Mouse (Mus musculus) limb, embryonic 13.5 days (tissue): ENCODE data around the gene Slx1b. TPM values are rescaled to one million over a fixed set of nuclear protein-coding genes. Genes with fewer than 3 reads are reported as not detected.

Experiments
- ATAC-seq: fragments of 200-750 bp; cut with Nextera tagmentation; 2 replicates; pipeline ENCODE4 v1.8.0; 2017; ENCODE audit warnings: low read depth, moderate number of reproducible peaks, moderate TSS enrichment; ENCODE audit not compliant: low FRiP score
- H3K27ac ChIP-seq: fragments of 300-500 bp; sonication (generic); 2 replicates; pipeline ENCODE4 v1.5.1; 2015; ENCODE audit warnings: inconsistent platforms, mild to moderate bottlenecking, moderate library complexity
- H3K27me3 ChIP-seq: fragments of 300-500 bp; sonication (generic); 2 replicates; pipeline ENCODE4 v1.6.1; 2015; ENCODE audit warnings: mild to moderate bottlenecking, inconsistent platforms
- H3K36me3 ChIP-seq: fragments of 300-500 bp; sonication (generic); 2 replicates; pipeline ENCODE4 v1.6.1; 2015; ENCODE audit warnings: inconsistent platforms, mild to moderate bottlenecking, moderate library complexity
- H3K4me1 ChIP-seq: fragments of 300-500 bp; sonication (generic); 2 replicates; pipeline ENCODE4 v1.6.1; 2015; ENCODE audit warnings: inconsistent platforms
- H3K4me2 ChIP-seq: fragments of 300-500 bp; sonication (generic); replicated peaks from 2 replicates; pipeline ENCODE4 v1.6.1; 2015; ENCODE audit warnings: inconsistent platforms, mild to moderate bottlenecking, moderate library complexity
- H3K4me3 ChIP-seq: fragments of 300-500 bp; sonication (generic); 2 replicates; pipeline ENCODE4 v1.5.1; 2015; ENCODE audit warnings: moderate library complexity, mild to moderate bottlenecking, inconsistent platforms
- H3K9ac ChIP-seq: fragments of 300-500 bp; sonication (generic); 2 replicates; pipeline ENCODE4 v1.6.1; 2015; ENCODE audit warnings: mild to moderate bottlenecking, inconsistent platforms
- H3K9me3 ChIP-seq: fragments of 300-500 bp; sonication (generic); 2 replicates; pipeline ENCODE4 v1.6.1; 2016; ENCODE audit warnings: inconsistent platforms
- WGBS: fragments of 180-500 bp; shearing (Covaris S2); methylation state at CpG from one replicate; pipeline ENCODE4 v1.1.7; 2015; 5-methylcytosine and 5-hydroxymethylcytosine counted together
- polyA plus RNA-seq: library from polyadenylated mRNA; unstranded; fragments of >200 nt; fragmentation: Nextera tagmentation; extraction: Ambion mirVana; gene quantifications from 2 replicates; pipeline ENCODE4 v1.2.1, GENCODE M21; 2015

Slx1b gene
- polyA plus RNA-seq, 1 experiment from 2014 or later, result 15.9 TPM

DNA sequence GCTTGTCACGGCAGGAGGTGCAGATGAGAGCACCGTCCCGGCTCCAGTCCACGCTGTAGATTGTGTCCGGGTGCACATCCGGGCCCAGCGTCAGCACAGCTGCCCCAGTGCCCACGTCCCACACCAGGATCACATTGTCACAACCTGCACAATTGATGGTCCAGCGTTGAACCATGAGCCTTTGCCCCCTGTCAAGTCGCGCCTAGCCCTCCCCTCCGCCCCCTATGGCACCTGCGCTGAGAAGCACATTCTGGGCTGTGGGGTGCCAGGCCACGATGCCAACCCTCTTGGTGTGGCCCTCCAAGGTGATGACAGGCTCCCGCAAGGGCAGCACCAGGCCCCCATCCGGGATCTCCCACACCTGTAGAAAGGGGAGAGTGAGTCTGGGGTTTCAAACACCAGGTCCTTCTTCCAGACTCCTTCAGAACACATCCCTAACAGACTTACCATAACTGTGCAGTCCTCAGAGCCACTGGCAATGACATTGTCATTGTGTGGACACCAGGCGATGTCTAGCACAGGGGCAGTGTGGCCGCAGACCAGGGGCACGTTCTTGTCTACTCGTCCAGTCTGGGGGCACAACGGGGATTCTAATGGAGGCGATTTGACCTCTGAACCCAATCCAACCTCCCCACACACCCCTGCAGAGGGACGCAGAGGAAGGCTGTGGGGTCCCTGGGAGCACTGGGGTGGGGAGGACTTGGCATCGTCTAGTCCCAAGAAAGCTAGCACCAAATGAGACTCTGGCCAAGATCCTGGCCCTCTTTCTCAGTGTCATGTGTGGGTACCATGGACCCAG lies 6.2 kb upstream of the Slx1b start:
- H3K4me3 ChIP-seq, result peak overlapping the region; percentile 2; the same call in 1 of the 2 replicates

GRCm38 (mm10) chr7:126701070-126701469 lies 5.5 kb upstream of the Slx1b start:
- WGBS, result under 1% methylated on average over 11 of the region's 11 CpGs
- peaks cover 3% of the 10 kb centered on the region; the same call in 1 of the 2 replicates for H3K36me3 ChIP-seq
- H3K4me1 ChIP-seq, result peaks cover 36% of the 10 kb centered on the region
- H3K27ac ChIP-seq, result no peak overlapping the region
- H3K9me3 ChIP-seq, result no peaks in the 10 kb centered on the region
- peak overlapping the region; percentile 2; the same call in 1 of the 2 replicates for H3K4me3 ChIP-seq
- peak overlapping the region; percentile 27; the same call in 1 of the 2 replicates for H3K4me2 ChIP-seq
- peaks cover 35% of the 10 kb centered on the region for H3K27me3 ChIP-seq
- no peak overlapping the region for H3K9ac ChIP-seq
- ATAC-seq, result 0 out of 2 replicates have a peak, but pooled peaks have one; percentile 43

More for the DNA sequence above, 6.2 kb upstream of the Slx1b start:
- no peaks in the 10 kb centered on the region for H3K9me3 ChIP-seq
- 56% methylated on average over 24 of the region's 24 CpGs for WGBS
- no peak overlapping the region for H3K27ac ChIP-seq
- H3K27me3 ChIP-seq, result peaks cover 37% of the 10 kb centered on the region
- H3K9ac ChIP-seq, result no peak overlapping the region
- H3K4me1 ChIP-seq, result peaks cover 30% of the 10 kb centered on the region
- ATAC-seq, result no peak
- peaks cover 3% of the 10 kb centered on the region; the same call in 1 of the 2 replicates for H3K36me3 ChIP-seq
- peak overlapping the region; percentile 27; the same call in 1 of the 2 replicates for H3K4me2 ChIP-seq

DNA sequence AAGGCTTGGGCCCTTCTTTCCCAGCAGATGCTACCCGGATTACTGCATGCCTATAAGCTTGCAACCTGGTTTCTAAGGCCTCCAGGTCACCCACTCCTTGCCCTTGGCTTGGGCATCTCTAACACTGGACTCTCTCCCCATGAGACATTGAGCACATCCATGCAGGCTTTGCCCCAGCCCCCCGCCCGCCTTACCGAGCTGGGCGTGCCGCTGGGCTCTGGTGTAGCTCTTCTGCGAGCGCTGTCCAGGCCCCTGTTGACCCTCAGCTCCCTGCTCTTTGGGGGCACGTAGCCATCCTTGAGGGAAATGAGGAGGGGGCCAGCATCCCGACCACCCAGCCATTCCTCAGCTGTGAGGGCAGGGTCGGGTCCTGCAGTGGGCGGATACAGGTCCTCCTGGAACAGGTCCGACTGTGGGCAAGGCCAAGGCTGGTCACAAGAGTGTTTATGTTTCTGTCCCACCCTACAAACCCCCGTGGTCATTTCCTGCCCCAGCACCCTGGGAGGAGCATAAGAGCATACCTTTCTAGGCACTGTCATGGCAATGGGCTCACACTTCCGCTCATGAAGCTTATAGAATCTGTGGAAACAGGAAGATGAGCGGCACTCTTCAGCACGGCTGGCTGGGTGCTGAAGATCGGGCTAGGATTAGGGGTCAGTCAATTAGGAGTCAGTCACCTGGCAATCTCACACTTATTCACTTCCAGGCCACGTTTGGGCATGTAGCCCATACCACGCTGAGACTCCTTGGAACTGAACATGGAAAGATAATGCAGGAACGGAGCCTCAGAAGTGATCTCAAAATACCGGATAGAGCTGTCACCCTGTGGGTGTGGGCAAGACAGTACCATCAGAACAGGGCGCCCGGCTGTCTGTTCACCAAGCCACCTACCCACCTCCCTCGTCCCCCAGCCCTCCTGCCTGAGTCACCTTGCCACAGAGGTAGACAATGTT lies 4.8 kb upstream of the Slx1b start:
- Histone ChIP-seq H3K27me3 (peaks cover 28% of the 10 kb centered on the region), H3K4me1 (peaks cover 36% of the 10 kb centered on the region), H3K27ac (no peak overlapping the region), H3K9me3 (no peaks in the 10 kb centered on the region), H3K4me3 (no peak overlapping the region), H3K9ac (no peak overlapping the region), H3K36me3 (peaks cover 3% of the 10 kb centered on the region; the same call in 1 of the 2 replicates), H3K4me2 (no peak overlapping the region)
- 85% methylated on average over 25 of the region's 25 CpGs for WGBS
- ATAC-seq, result no peak

GRCm38 (mm10) chr7:126697838-126698237 lies 2.3 kb upstream of the Slx1b start:
- WGBS, result 93% methylated on average over 8 of the region's 8 CpGs
- Histone ChIP-seq H3K4me2 (no peak overlapping the region), H3K9ac (no peak overlapping the region), H3K36me3 (peaks cover 3% of the 10 kb centered on the region; the same call in 1 of the 2 replicates), H3K27me3 (peaks cover 8% of the 10 kb centered on the region), H3K27ac (no peak overlapping the region), H3K9me3 (no peaks in the 10 kb centered on the region), H3K4me1 (peaks cover 31% of the 10 kb centered on the region), H3K4me3 (no peak overlapping the region)
- no peak for ATAC-seq

DNA sequence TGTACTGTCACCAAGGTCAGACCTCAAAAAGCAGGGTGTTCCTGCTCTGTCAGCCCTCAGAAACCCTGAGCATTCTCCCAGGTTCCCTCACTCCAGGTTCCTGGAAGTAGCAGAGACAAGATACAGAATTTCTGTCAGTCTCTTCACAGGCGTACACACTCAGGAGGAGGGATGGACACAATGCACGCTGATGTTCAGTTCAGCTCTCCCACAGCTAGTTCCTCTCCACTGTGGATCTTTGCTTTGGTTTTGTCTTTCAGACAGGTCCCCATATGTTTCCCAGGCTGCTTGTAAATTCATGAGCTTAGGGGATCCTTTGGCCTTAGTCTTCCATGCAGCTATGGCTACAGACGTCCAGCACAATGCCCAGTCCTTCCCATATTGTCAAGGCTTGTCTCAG lies 1.3 kb upstream of the Slx1b start:
- no peaks in the 10 kb centered on the region for H3K9me3 ChIP-seq
- peak overlapping the region; percentile 87 for H3K9ac ChIP-seq
- ATAC-seq, result no peak
- peak overlapping the region; percentile 84 for H3K4me3 ChIP-seq
- H3K27me3 ChIP-seq, result no peaks in the 10 kb centered on the region
- H3K27ac ChIP-seq, result no peak overlapping the region
- peak overlapping the region; percentile 96 for H3K4me2 ChIP-seq
- peaks cover 31% of the 10 kb centered on the region for H3K4me1 ChIP-seq
- peaks cover 13% of the 10 kb centered on the region for H3K36me3 ChIP-seq
- WGBS, result 73% methylated on average over 3 of the region's 3 CpGs

- no peaks in the 10 kb centered on the region for H3K27me3 ChIP-seq
- H3K4me1 ChIP-seq, result peaks cover 28% of the 10 kb centered on the region
- 2% methylated on average over 17 of the region's 17 CpGs for WGBS
- H3K9me3 ChIP-seq, result no peaks in the 10 kb centered on the region
- peak overlapping the region; percentile 84 for H3K4me3 ChIP-seq
- ATAC-seq, result no peak; the same call in 1 of the 2 replicates
- peak overlapping the region; percentile 61; the same call in 1 of the 2 replicates for H3K27ac ChIP-seq
- H3K36me3 ChIP-seq, result peaks cover 18% of the 10 kb centered on the region
- peak overlapping the region; percentile 96 for H3K4me2 ChIP-seq
- H3K9ac ChIP-seq, result peak overlapping the region; percentile 87
These were observed 719 bp upstream of the Slx1b start for GRCm38 (mm10) chr7:126696303-126696702.

GRCm38 (mm10) chr7:126695210-126695611 lies 373 bp downstream of the Slx1b start, which contains the start of gene Bola2:
Gene Bola2, plus strand, starts transcription at chr7:126695401.
- under 1% methylated on average over 31 of the region's 31 CpGs for WGBS
- peak; percentile 58 for ATAC-seq
- Histone ChIP-seq H3K27ac (peak within 1 kb of the TSS; percentile 95), H3K4me2 (peak within 1 kb of the TSS; percentile 96), H3K9ac (peak within 1 kb of the TSS; percentile 90), H3K36me3 (peaks cover 27% of the 10 kb centered on the region), H3K9me3 (no peaks in the 10 kb centered on the region), H3K27me3 (no peaks in the 10 kb centered on the region), H3K4me3 (peak within 1 kb of the TSS; percentile 84), H3K4me1 (peaks cover 26% of the 10 kb centered on the region)

GRCm38 (mm10) chr7:126694441-126695051 lies 1.0 kb downstream of the Slx1b start:
- no peaks in the 10 kb centered on the region for H3K9me3 ChIP-seq
- 49% methylated on average over 10 of the region's 10 CpGs for WGBS
- H3K9ac ChIP-seq, result peak overlapping the region; percentile 90
- peak overlapping the region; percentile 84 for H3K4me3 ChIP-seq
- peaks cover 33% of the 10 kb centered on the region for H3K36me3 ChIP-seq
- no peak for ATAC-seq
- H3K27me3 ChIP-seq, result no peaks in the 10 kb centered on the region
- peak overlapping the region; percentile 96 for H3K4me2 ChIP-seq
- peaks cover 26% of the 10 kb centered on the region for H3K4me1 ChIP-seq
- no peak overlapping the region; the same call in 1 of the 2 replicates for H3K27ac ChIP-seq

- peaks cover 26% of the 10 kb centered on the region for H3K4me1 ChIP-seq
- H3K36me3 ChIP-seq, result peaks cover 39% of the 10 kb centered on the region
- H3K27me3 ChIP-seq, result no peaks in the 10 kb centered on the region
- no peak overlapping the region for H3K27ac ChIP-seq
- H3K9ac ChIP-seq, result no peak overlapping the region
- no peaks in the 10 kb centered on the region for H3K9me3 ChIP-seq
- H3K4me2 ChIP-seq, result peak overlapping the region; percentile 28; the same call in 1 of the 2 replicates
- 87% methylated on average over 7 of the region's 7 CpGs for WGBS
- no peak overlapping the region for H3K4me3 ChIP-seq
- ATAC-seq, result no peak
These were observed 1.8 kb downstream of the Slx1b start for GRCm38 (mm10) chr7:126693781-126694180.

GRCm38 (mm10) chr7:126693256-126693655 lies 2.3 kb downstream of the Slx1b start:
- Histone ChIP-seq H3K9me3 (no peaks in the 10 kb centered on the region), H3K4me3 (no peak overlapping the region), H3K4me2 (0 out of 2 replicates have a peak overlapping the region, but pooled peaks have one; percentile 28), H3K4me1 (peaks cover 26% of the 10 kb centered on the region), H3K36me3 (peaks cover 39% of the 10 kb centered on the region), H3K9ac (no peak overlapping the region), H3K27ac (no peak overlapping the region), H3K27me3 (no peaks in the 10 kb centered on the region)
- 39% methylated on average over 3 of the region's 3 CpGs for WGBS
- no peak for ATAC-seq

DNA sequence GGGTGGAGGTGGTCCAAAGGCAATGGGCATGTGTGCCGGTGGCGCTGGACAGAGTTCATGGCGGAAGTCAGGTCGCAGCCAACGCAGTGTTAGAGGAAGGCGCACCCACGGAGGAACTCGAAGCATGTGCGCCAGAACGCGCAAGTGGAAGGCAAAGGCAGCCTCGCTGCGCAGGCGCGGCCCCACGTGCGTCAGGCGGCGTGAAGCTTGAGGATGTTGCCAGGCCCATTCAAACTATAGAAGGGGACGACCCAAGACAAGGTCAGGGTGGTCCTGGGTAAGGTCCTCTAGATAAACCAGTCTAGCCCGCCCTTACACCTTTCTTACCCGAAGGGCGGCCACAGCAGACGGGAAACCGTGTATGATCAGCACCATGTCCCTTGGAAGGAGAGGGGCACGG lies 3.2 kb downstream of the Slx1b start:
- no peak overlapping the region for H3K4me2 ChIP-seq
- no peaks in the 10 kb centered on the region for H3K27me3 ChIP-seq
- peaks cover 36% of the 10 kb centered on the region for H3K36me3 ChIP-seq
- WGBS, result 92% methylated on average over 26 of the region's 26 CpGs
- ATAC-seq, result no peak
- no peak overlapping the region for H3K4me3 ChIP-seq
- H3K9me3 ChIP-seq, result no peaks in the 10 kb centered on the region
- H3K4me1 ChIP-seq, result peaks cover 26% of the 10 kb centered on the region
- no peak overlapping the region for H3K9ac ChIP-seq
- no peak overlapping the region for H3K27ac ChIP-seq
